Mouse (Mus musculus): ENCODE measurements around the gene Gpbar1.

Gene Gpbar1

DNA sequence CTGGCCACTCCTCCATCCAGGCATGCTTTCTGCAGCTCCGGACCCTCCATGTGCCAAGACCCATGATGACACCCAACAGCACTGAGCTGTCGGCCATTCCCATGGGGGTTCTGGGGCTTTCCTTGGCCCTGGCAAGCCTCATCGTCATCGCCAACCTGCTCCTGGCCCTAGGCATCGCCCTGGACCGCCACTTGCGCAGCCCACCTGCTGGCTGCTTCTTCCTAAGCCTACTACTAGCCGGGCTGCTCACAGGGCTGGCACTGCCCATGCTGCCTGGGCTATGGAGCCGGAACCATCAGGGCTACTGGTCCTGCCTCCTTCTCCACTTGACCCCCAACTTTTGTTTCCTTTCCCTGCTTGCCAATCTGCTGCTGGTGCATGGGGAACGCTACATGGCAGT lies at the start of gene Gpbar1:
Gene Gpbar1, plus strand, starts transcription at position 13 of the 400 bp plus-strand sequence.
- no peak for DNase-seq

DNA sequence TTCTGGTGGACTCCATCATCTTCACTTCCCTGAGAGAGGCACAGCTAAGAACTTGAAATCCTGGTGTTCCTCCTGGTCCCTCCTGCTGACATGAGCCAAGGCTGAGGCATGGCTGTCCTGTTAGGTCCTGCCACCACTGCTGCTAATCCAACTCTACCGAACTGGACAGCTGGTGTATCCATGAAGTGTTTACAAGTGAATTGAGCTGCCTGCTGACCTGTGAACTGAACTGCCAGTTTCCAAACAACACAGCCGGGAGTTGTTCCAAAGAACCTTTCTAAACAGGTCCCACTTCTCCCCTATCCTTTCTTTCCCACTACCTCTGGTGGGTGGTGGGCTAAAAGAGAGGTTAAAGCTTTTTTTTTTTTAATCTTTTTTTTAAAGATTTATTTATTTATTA lies 48.4 kb upstream of the Gpbar1 start:
- no peak for DNase-seq

DNA sequence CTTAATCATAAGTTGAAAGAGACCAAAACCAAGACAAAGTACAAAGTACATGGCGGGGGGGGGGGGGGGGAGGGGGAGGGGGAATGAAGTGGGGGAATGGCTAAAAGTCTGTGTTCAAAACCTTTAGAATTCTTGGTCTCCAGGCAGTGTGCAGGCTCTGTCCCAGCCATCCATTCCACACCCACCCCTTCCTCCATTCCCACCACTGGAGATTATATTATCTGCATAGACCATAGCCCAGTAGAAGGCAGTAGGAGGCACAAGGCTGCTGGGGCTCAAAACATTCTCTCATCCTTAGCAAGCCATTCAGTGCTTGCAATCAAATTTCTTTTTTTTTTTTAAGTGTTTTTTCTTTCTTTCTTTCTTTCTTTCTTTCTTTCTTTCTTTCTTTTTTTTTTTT lies 47.4 kb upstream of the Gpbar1 start:
- no peak for DNase-seq

DNA sequence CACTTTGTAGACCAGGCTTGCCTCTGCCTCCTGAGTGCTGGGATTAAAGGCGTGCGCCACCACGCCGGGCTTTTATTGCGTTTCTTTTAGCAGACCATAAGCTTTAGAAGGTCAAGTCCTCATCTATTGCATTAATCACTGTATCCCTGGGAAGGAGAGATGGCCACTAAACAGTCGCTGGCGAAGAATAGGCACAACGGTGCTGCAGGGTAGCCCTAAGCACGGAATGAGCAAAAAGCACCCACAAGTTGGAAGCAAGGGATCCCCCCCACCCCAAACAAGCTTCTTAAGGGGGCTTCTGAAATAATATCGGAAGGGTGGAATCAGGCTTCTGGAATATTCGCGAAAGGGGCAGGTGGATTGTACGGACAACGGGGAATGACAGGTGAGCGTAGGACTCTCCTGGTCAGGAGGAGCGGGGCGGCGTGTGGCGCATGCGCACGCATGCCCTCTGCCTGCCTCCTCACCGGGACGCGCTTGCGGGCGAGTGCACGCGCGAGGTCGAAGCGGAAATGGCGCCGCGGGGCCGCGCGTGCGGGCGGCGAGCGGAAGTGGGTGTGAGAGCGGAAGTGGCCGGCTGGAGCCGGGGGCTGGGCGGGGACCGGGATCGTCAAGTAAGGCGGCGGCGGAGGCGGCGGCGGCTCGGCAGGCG lies 42.3 kb upstream of the Gpbar1 start, which contains the start of gene Arpc2:
Gene Arpc2, plus strand, starts transcription at position 147 of the 652 bp plus-strand sequence.
- DNase-seq: peak; percentile 97

DNA sequence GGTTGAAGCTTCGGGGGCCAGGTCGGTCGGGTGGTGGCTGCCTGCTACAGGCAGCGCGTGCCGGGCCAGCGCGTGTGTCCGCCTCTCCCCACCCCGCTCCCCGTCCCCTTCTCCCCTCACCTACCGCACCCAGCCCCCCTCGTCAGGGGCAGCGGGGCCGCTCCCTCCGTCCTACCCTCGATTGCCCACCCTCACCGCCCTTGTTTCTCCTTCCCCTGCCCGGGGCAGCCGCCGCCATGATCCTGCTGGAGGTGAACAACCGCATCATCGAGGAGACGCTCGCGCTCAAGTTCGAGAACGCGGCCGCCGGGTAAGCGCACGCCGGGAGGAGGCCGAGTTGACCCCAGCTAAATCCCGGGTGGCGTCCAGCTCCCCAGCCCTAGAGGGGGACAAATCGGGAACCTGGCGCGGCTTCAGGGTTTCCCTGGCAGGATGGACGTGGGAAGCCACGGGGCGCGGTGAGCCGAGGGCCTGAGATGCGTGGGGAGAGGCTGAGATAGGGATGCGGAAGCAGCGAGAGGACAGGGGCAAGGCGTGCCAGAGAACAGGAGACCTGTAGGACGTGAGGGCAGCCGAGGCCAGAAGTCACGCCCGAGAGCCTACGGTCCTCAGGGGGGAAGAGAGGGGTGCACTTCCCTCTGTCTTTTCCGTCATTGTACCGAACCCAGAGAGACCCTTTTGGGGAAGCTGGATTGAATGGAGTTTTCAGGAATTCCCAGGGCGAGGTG lies 41.6 kb upstream of the Gpbar1 start:
- DNase-seq: peak; percentile 40

DNA sequence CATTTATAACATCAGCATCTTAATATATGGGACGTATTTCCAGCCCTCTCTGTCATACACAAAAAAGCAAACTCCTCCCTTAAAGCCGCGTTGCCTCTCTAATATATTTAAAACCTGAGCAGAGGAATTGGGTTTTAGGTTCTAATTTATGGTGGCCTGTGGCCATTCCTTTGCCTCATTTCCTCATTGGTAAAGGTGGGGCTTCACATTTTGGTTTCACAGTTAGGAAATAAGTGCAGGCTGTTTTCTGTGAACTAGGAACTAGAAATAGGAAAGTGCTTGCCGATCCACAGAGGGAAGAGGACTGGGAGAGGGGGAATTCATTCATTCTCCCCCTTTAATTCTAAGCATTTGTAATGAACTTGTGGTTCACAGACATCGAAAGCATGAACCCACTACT lies 40.7 kb upstream of the Gpbar1 start:
- DNase-seq: no peak

DNA sequence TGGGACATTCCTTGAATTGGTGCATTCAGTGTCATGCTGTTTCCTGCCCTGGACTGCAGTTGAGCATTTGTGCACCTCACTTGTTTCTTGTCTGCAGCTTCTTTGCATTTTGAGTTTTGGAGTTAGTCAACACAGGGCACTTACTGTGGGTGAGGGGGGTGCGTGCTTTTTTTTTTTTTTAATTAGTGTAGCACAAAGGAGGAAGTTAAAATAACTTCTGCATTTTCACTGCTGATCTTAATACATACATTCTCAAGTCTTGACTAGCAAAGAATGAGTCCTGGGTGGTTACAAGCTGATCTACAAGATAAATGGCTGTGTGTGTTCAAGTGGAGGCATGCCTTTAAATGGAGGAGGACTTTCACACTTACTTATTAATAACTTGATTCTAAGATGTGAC lies 40.2 kb upstream of the Gpbar1 start:
- DNase-seq: no peak

DNA sequence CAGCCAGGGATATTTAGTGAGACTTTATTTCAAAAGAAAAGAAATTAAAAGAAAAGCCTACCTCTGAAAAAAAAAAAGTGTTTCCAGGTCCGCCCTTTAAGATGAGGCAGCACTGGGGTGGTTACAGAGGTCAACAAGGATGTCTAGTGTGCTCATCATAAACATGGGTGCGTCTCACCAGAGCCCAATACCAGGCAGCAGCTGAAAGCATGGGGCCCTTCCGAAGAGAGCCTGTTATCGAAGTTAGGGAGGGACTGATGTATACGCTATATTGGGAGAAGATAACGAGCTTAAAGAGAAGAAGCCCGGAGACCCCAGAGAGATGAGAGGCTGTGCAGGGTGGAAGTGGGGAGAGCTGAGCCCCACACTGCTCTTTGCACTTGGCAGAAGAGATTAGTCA lies 39.2 kb upstream of the Gpbar1 start:
- DNase-seq: no peak

DNA sequence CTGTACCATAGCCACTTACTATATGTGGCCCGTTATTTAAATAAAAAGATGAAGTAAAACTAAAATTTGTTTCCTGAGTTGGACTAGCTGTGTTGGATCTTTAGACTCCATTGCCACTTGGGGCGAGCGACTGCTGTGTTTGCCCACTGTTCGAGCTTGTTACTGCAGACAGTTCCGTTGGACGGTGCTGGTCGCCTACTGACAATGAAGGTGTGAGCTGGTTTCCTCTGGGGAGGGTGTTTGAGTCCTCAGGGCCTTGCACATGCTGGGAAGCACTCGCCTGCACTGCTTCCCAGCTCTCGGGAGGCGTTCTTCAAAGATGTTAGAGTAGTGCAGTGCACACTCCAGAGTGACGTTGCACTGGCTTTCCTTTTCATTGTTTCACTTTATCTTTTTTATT lies 38.7 kb upstream of the Gpbar1 start:
- no peak for DNase-seq

DNA sequence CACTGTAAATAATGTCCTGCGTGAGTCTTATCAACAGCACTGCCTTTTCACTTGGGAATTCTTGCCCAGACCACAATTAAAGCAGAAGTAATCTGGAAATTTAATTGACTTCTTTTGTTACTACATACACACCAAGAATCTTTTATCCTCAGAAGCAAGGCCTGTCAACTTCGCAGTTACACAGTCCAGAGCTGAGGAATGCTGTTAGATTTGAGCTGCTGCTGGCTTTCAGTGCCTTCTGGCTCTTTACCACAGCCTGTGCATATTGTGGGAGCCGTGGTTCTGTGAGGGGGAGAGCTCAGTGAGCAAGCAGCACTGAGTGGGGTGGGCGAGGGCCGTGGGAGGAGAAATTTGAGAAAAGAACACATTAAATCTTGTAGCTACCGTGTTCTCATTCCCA lies 38.0 kb upstream of the Gpbar1 start:
- peak; percentile 89 for DNase-seq

DNA sequence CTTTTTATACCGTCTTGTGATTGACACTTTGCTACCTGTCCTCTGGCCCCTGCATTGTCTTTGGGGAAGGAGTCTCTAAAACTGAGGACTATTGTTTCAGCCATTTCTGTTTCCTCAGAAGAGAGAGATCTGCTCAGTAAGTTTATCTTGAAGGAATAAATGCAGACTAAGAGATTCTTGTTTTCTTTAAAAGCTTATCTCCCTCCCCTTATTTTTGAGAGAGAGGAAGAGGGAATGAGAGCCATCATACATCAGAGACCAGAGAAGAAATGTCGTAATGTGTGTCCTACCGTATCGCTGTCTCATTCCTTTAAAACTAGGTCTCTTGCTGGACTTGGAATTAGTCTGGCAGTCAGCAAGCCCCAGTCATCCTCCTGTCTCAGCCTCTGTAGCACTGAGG lies 37.5 kb upstream of the Gpbar1 start:
- no peak for DNase-seq

DNA sequence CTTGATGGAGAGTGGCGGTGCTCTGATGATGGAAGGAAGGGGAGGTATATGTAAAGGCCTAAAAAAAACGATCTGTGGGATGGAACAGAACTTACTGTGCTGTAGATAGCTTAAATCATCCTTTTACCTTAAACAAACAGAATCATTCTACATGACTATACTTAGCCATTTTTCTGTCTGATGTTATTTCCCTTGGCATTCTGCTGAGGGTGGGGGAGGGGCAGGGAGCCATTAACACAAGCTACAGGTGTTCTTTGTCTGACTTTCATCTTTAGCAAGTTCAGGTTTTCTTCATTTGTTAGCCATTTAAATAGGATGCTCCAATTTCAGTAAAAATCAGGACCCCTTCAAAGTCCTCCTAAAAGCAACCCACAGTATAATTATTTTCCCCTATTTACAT lies 32.8 kb upstream of the Gpbar1 start:
- no peak for DNase-seq

DNA sequence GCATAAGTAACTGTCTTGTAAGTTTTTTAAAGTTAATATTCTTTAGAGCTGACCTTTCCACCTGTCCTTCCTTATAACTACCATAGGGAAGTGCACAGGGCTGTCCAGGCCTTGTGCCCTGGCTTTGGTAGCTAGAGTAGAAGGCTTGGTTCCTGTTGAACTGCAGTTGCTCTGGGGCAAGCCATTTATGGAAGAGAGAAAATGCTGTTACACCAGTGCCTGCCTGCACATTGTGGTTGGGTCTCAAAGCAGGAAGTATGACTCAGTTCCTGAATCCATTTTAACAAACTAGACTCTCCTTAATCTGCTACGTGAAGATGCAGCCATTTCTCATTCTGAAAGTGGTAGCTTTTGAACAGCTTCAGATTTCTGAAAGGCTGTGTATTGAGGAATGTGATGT lies 29.6 kb upstream of the Gpbar1 start:
- DNase-seq: peak; percentile 68

DNA sequence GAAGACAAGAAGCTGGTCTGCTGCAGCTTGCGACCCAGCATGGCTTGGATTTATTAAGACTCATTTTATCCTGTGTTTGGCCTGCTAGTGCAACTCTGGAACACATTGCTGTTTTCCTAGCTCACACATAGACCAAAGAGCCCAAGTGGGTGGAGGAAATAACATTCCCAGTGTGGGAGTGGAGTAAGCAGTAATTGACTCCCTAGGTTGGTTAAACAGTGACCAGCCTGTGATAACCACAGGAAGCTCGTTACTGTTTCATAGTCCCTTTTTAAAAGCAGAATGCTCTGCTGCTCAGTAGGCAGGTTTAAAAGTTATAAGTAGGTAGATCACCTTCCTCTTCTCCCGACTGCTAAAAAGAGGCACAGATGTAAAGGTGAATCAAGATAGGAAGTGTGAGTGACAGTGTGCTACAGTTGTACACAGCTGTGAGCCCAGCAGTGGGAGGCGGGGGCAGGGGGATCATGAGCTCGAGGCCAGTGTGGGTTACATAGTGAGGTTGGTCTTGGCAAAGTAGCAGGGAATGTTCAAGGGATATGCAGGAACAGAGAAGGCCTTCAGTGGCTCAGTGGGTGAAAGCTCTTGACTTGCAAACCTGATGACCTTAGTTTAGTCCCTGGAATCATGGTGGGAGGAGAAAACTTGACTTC lies 28.9 kb upstream of the Gpbar1 start:
- no peak for DNase-seq

DNA sequence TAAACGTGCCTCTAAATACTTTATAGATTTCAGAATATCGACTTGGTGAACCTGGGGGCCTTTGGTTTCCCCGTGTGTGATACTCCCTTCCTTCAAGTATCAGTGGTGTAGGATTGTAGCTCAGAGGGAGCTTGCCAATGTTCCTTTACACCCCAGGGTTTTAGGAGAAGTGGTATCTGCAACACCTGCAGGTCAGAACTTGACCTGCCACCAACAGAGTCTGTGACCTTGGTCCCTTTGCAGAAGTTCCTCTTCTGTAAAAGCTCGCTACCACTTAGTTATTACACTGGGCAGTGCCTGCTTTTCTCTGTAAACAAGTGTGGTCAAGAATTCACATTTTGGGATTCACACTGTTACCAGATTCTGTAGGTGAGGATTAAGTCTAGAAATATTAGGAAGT lies 28.3 kb upstream of the Gpbar1 start:
- no peak for DNase-seq

DNA sequence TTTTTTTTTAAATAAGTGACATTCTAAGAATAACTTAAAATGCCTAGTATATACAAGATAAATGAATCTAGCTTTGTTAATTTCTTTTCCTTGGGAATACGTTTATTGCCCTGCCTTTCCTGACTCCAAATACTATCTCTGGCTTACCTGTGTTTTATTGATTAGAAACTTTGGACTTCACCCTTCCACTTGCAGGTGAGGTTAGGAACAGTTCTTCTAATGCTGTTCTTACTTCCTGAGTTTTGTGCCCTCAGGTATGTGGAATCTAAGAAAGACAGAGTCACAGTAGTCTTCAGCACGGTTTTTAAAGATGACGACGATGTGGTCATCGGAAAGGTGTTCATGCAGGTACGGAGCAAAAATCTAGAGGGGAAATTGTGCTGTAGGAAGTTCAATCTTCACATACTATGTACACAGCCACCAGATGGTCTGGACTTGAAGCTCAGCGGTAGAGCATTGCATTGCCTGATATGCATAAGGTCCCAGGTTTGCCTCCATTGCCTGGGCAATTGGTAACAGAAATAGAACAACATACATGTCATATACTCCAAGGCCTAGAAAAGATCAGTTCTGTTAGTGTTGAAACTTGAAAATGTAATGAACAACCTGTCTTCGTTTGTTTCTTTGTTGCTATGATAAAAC lies 22.5 kb upstream of the Gpbar1 start:
- DNase-seq: no peak

DNA sequence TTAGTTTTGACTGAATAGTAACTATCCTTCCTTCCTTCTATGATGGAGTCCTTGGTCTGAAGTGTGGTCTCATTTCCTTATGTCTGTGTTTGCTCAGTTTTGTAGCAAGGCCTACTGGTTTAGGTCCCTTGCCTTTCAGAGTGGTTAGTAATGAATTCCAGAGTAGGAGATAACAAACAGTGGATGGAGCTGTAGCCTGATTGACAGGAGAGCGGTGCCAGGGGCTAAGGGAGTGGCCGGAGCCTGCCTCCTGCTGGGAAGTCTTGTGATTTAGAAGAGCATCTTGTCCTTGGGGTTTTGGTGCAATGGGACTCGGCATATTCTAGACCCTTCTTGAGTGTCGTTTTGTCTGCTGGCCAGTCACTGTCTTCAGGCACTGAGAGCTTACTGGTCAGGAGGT lies 21.6 kb upstream of the Gpbar1 start:
- no peak for DNase-seq

DNA sequence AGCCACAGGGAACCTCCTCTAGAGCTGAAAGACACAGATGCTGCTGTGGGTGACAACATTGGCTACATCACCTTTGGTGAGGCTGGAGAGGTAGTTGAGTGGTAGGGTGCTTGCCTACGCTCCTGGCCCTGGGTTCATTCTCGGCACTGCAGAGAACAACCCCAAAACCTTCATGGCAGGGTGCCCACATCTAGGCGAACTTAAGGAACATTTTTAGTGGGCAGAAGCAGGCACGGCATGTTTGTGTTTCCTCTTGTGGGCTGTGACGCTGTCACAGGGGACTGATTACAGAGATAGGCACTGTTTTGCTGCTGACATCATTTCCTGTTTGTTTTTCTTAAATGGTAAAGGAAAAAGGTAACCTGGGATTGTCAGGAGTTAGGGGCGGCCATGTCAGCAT lies 15.8 kb upstream of the Gpbar1 start:
- DNase-seq: no peak

DNA sequence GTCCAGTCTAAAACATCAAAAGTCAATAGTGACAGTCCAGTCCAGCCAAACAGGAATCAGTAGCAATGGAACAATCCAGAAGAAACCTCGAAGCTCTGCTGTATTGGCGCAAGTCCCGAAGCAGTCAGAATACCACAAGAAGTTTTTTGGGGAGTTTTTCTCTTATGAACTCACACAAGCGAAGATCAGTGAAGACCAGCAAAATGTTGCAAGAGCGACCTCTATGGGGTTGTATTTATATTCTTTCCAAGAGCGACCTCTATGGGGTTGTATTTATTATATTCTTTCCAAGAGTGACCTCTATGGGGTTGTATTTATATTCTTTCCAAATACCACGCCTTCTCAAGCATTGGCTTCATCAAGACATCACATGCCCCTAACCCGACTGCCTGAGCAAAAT lies 9.6 kb upstream of the Gpbar1 start:
- DNase-seq: no peak

DNA sequence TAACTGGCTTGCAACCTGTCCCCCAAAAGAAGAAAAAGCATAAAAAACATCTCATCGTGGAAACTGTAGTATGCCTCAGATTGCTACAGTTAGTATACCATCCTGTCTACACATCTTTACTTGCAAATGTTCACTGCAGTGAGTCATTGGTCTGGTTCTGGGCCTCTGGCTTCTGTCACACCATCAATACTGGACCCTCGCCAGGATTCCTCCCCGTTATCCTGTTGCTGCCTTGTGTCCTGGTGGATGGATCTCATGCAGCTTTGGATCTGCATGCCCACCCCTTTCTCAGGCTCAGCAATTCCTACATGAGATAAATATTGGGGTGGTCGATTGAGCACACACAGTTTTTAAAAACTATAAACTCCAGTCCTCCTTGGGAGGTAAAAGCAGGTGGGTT lies 6.7 kb upstream of the Gpbar1 start:
- DNase-seq: no peak

DNA sequence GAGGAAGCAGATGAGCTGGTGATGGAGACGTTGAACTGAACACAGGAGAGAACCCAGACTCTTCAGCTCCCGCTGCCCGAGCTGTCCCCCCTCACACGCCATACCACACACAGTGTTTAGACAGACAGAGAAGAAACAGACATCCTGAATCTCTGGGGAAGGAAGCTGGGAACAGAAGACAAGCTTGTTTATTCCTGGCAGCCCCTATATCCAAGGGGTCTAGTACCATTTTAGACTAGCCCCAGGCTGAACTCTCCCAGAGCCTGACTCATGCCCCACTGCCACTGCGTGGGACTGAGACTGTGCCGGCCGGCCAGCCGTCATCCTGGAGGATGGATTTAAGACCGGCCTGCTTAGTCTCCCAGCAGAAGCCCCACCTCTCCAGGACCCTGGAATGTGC lies 3.3 kb upstream of the Gpbar1 start:
- no peak for DNase-seq

DNA sequence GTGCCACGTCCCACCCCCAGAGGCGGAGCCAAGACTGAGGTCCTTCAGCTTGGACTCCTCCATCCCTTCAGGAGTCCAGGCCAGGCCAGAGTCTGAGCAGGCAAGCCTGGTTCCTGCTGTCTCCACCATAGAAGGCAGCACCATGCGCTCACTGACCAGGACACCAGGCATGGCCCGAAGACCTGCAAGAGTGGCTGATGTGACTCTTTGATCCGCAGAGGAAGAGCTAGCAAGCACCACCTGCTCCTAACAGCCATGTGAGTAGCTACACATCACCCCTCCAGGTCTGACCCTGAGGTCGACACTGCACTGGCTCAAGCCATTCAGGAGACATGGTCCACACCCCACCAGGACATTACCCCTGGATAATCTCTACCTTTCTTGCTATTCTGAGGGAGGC lies 1.3 kb upstream of the Gpbar1 start:
- DNase-seq: no peak

DNA sequence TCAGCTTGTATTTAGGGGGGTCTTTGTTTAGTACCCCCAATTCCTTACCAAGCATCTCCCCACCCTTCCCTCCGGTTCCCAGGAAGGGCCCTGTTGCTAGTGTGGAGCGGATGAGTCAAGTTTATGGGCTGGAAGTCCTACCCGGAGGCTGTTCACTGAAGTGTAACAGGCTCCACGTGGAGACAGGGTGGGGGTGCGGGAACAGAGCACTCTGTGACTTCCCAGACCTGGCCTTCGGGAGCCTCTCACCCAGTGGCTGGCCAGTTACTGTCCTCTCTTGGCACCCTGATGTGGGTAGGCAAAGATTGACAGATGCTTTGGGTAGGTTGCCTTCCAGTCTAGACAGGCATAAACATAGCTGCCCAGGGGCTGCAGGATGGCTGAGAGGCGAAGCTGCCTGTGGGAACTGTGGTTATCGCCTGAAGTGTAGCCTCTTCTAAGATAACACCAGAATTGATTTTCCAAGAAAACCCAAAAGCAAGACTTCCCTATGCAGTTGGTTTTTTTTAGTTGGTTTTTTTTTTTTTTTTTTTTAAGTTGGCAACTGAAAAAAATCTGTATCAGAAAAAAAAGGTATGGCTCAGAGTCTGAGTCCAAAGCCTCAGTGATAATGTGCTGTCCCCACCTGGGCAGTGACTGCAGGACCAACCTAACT lies 340 bp upstream of the Gpbar1 start:
- DNase-seq: no peak

All from layer of hippocampus, adult 9-11 months (tissue).